Mouse (Mus musculus): ENCODE measurements around the gene Erbb2.

Gene Erbb2

DNA sequence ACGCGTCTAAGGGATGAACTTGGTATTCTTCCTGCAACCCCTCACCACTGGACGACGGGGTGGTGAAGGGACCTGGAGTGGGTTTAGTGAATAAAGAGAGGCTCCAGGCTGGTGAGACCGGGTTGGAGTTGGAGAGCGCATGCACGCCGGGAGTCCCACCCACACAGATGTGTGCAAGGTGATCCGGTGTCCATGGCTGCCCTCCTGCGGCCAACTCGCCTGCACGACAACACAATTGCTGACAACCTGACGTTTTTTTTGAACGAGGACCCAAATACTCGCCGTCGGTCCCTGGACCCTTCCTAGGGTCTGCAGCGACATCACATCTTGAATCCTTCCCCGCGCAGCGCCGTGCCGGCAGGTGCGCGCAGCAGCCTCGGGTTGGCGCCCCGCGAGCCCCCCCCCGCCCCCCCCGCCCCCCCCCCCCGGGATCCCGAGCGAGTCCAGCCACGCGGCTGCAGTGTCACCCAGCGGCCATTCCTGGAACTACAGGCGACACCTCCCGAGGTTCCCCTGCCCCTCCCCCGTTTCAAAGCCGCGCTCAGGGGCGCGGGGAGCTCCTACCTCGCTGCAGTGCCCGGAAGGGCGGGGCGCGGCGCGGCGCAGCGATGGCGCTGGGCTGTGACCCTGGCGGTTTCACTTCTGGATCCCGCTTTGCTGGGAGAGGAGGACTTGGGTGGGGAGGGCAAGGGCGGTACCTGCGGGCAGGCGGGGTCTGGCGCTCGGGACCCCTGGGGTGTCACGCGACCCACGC, 45.3 kb downstream of the Erbb2 start:
- DNase-seq (ENCODE audit: extremely low spot score, low read depth, low spot score), result peak; percentile 61

DNA sequence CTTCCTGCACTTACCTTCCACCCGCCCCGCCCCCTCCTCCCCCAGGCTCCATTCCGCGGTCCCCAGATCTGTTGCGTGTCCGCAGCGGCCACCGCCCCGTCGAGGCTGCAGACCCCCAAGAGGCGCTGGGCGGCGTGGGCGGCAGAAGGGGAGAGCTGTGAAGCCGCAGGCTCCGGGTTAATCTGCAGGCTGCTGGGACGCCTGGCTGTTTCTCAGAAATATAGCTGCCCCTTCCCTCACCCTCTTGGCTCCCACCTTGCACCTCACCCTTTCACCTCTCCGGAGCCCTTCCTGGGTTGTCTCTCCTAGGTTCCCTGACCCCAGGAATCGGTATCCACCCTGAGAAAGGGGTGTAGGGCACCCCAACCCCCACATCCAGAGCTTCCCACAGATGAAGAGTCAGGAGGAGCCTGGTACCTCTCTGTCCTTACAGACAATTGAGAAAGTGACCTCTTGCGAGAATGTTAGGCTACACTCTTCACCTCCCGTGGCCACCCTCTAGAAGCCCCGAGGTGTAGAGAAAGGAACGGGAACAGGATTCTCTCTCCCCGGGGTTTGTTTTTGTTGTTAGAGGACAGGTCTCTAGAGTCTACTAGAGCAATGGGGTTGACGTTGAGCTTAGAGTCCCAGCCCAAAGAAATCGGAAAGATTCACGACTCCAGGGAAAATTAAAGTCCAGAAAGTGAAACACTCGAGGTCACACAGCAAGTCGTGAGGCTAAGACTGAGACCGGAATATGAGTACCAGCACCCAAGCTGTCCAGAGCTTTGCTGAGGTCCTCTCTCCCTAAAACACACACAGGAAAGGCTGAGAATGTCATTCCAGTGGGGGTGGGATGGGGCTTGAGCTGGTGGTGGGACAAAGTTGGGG, 46.1 kb downstream of the Erbb2 start:
- no peak for DNase-seq (ENCODE audit: extremely low spot score, low read depth, low spot score)

DNA sequence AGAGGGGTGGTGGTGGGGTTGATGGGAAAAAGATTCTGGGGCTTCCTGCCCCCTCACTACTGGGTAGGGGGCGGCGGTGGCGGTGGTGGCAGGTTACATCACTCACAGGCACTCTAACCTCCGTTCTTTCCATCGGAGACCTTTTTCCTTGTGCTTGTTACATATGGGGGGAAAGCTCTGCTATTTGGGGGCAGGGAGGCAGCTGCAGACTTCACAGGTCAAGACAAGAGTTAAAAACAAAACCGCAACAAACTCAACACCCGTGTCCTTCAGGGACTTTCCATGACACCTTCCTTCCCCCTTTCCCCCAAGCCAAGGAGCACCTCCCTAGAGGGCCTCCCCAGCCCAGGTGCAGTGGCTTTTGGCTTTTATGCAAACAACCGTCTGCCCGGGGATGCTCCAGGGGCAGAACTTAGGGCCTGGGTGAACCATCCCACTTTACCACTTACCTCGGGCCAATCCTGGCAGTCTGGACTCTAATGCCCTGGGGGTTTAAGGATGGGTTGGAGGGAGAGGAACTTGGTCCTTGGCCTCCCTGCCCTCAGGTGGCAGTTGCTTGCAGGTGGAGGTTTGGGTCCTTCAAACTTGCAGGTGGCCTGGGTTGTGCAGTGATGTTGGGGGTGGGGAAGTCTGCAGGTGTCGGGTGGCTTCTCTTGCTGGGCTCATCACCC, 46.9 kb downstream of the Erbb2 start:
- DNase-seq (ENCODE audit: extremely low spot score, low read depth, low spot score), result no peak

DNA sequence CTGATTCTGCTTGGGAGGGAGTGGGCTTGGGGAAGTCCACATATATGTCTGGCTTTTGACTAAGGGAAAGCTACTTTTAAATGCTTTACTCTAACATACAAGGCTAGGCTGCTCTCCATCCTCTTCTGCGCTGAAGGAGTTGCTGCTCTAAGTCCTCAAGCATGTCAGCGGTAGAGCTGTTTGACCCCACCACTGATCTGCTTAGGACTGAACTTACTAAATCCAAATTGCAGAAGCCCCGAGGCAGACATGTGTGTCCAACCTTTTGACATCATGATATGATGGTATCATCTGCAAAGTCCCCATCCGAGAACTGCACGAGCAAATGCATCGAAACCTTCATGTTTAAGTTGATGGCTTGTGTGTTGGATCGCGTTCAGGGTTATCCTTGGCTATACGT, 47.6 kb downstream of the Erbb2 start:
- DNase-seq (ENCODE audit: extremely low spot score, low read depth, low spot score), result no peak

DNA sequence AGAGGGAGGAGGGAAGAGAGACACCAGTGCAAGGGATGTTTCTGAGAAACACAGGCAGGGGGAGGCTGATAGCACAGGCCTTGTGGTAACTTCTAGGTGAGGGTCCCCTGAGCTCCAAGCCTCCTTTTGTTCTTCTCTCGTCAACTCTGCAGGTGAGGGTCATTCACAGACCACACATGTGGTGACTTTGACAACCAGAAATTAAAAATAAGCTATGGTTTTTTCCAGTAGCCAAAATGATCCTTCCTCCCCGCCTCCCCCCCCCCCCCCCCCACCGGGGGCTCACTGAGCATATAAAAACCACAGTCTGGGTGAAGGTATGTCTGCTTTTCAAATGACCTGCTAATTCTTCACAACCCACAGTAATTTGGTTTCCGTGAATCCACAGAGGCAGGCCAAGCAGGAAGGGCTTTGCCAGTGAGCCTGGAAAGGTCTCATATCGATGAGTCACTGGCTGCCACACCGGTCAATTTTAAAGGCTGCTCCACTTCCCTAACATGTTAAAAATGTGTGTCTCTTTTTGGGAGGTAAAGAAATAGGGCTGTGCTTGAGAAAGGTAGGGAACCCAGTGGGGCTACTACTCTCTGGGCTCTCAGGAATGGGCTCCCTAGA, 48.9 kb downstream of the Erbb2 start:
- no peak for DNase-seq (ENCODE audit: extremely low spot score, low read depth, low spot score)

DNA sequence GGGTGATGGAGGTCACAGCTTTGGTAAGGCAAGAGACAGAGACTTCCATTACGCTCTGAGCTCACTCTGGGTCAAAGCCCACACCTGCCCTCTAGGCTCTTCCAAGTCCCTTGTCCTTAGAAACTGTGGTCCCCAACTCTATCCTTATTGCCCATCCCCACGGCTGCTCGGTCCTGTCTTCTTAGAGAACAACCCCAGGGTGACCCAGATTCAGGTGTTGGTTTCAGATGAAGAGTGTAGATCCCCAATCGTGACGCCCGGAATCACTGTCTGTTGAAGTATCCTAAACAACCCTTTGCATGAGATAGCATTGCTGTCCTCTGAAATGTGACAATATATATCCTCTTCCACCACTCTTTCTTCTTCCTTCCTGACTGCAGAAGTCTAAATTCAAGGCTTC, 50.0 kb downstream of the Erbb2 start:
- no peak for DNase-seq (ENCODE audit: extremely low spot score, low read depth, low spot score)

DNA sequence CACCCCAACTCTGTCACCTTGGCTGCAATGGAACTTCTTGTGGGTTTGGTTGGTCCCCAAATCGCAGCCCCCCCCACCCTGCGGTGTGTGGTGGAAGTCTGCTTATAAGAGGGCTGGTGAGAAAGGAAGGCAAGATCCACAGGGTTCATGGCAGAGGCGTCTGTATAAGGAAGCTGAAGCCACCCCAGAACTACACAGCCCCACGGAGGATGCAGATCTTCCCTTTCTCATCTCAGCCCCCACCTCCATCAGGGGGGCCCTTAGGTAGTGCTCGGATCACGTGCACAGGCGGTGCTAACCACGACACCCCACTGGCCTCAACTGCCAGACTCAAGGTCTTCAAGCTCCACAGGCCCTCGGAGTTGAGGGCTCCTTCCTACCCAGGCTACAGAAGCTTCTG, 51.6 kb downstream of the Erbb2 start:
- no peak for DNase-seq (ENCODE audit: extremely low spot score, low read depth, low spot score)

DNA sequence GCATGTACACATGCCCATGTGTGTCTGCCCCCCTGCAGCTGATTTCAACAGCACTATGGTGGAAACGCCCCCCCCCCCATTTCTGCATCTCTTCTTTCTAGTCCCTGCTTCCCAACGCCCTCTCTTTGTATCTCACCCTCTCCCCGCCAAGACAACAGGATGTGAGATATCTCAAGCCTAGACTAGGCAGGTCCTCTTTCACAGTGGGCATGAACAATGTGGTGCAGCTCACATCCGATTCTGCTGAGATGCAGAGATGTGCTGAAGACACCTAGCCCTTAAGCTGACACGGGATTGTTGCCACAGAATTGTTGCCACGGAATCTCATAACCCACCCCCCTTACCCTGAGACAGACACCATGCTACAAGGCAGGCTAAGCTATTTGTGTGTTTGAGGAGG, 52.2 kb downstream of the Erbb2 start:
- DNase-seq (ENCODE audit: extremely low spot score, low read depth, low spot score), result no peak

DNA sequence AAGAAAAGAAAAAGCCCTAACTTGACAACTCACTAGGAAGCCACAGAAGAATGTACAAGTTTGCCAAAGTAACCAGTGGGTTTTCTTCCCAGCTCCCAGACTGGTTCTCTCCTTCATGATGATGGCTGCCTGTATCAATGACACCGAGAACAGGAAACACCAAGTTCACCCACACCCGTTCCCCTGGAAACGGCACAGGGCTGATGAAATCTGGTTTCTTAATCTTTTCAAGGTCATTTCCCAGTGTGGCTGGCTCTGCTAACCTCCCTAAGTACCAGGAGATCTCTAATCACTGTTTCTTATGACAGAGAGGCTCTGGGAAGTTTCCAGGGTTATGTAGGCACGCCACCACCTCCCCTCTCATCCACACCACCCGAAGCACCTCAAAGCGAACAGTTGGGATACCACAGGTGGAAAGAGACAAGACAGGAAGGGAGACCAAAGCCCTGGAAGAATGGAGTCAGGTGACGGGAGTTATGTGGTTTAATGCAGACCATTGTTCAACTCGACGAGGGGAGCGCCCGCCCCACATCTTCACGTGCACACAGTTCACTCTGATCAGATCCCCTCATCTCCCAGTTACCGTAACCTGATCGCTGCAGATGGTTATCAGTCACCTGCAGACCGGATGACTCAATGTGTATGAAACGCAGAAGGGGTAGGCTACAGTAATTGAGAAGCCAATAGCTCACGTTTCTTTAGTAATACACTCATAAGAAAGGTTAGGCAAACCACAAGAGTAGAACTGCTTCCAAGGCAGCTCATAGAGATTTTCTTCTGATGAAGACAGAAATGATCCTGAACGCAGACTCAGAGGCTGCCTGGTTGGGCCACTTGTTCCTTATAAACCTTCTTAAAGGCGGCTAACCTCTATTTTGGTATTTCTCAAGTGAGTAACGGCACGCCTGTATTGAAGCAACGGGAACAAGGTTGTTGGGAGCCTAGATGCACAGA, 57.8 kb downstream of the Erbb2 start:
- DNase-seq (ENCODE audit: extremely low spot score, low read depth, low spot score), result no peak

DNA sequence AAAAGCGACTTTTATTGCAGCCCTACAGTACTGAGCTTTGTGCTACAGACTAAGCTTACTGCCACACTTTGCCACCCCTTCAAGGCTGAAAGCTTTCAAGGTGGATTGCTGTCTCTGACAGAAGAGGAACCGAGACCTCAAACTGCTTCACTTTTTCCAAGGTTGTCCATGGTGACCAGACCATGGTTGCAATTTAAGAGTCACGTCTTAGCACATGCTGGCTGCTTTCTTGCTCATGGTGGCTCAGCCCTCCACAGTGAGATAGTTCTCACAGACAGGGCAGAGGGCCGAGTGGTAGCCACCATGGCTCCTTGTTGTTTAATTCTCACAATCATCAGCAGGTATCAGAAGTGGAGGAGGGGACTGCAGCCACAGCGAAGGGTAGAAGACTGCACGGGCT, 58.5 kb downstream of the Erbb2 start:
- no peak for DNase-seq (ENCODE audit: extremely low spot score, low read depth, low spot score)

DNA sequence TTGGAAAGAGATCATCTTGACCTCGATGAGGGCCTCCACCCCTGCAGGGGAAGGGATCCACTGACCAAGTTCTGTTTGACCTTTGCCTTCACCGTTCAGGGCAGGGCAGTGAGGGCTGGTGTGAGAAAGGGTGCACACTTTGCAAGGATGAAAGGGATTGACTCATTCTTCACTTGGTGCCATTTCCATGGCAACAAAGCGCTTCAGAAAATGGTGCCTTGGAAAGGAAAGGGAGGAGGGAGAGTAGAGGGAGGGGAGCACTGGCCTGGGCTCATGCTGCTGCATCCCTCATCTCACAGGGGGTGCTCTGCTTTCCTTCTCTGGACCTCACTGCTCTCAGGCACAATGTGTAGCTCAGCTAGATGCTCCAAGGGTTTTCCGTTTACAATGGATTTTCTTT, 60.4 kb downstream of the Erbb2 start:
- DNase-seq (ENCODE audit: extremely low spot score, low read depth, low spot score), result no peak

DNA sequence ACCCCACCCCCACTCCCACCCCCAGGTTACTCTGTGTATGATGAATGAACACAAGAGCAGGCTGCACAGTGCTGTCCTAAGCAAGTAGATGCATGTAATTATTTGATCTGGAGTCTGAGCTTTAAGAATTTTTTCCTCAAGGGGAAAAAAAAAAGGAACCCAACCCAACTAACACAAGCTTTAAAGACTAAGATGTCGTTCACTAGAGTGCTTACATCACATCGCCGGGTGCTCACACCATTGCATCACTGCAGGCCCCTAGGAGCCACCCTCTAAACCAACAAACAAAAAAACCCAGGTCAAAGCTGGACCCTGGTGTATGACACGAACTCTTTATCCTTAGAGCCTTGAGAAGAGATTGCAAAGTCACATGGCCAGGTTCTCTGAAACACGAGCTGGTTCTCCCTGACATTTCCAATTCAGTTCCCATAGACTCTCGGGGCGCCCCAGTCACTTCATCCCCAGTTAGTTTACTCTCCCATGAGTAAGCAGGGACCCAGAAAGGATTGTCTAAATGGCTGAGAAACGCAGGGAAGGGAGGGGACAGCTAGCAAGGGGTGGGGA, 61.7 kb downstream of the Erbb2 start:
- DNase-seq (ENCODE audit: extremely low spot score, low read depth, low spot score), result no peak

DNA sequence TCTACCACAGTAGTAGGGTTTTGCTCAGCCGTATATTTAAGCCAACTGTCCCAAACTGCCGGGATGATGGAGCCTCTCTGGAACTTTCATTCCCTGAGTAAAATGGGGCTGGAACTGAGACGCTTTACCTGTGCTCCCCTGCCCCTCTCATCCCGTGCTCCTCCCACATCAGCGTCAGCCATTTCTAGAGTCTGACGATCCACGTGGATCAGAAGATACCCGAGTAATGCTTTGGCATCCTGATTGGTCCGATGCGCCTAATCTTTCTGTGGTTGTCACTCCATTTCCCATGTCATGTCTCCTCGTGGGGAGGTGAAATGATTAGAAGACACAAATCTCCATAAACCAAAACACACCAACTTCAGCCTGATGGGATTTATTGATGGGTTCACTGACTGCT, 62.7 kb downstream of the Erbb2 start:
- DNase-seq (ENCODE audit: extremely low spot score, low read depth, low spot score), result no peak

DNA sequence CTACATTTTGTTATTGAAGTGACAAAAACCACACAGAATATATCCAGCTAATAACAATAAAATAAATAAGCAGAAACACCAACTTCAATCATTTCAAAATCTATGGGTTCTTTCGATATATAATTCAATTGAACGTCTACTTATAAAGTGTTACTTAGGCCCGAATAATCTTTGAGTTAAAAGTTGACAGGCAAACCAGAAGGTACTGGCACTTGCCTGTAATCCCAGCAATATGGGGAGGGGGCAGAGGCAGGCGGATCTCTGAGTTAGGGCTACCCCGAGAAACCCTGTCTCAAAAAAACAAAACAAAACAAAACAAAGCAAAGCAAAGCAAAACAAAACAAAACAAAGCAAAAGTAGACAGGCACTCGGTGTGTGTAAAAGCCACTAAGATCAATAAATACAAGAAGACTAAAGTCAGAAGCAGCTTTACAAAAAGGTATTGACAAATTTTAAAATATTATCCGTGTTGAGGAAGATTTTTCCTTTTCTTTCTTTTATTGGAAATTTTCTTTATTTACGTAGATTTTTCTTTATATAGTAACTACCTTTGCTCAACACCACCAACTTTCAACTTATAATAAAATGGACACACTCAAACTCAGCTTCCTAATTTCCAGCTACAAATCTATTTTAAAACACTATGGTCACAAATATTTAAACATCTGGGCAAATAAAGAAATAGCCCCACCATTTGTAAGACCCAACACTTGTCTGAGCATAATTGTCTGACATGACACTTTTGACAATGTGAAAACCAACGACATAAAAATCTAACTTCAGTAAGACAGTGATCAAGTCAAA, 63.6 kb downstream of the Erbb2 start:
- DNase-seq (ENCODE audit: extremely low spot score, low read depth, low spot score), result no peak

DNA sequence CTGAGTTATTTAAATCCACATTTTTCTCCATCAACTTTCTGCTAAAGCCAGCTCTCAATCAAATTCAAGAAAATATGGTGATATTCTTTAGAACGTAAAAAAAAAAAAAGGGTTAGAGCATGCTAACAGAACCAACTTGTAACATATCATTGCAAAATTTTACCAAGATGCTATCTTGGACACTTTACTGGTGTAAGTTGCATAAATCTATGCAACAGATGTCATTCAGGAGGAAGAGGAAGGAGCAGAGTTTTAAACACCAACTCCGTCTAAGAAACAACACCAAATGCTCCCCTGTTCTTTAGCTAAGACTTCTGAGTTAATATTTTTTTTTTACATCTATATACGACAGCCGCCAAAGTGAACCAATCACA, 64.2 kb downstream of the Erbb2 start:
- DNase-seq (ENCODE audit: extremely low spot score, low read depth, low spot score), result no peak

DNA sequence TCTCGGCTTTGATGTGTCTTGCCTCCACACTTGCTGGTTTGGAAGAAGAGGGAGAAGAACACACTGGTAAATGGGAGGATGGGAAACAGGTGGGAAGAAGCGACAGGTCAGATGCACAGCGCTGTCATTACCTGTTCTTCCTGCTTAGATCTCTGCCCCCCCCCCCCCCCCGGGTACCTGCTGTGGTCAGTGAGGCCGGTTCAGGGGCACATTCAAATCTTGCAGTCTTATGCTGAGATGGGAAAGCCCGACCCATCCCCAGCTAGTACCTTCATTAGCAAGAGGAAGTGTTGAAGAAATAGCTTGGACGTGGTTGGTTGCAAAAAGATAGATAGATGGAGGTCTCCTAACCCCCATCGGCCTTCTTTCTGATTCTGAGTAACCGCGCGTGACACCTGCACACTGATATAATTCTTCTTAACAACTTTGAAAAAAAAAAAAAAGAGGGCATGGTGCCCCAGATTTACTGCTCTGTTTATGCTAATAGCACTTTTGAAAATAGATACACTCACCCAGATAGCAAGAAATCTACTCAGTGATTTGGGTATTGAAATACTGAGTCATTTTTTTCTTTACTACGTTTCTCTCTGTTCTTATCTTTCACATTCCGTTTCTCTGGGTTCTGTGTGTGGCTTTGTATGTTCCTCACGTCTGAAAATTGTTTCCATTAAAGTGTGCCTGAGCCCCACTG, 64.9 kb downstream of the Erbb2 start:
- no peak for DNase-seq (ENCODE audit: extremely low spot score, low read depth, low spot score)

DNA sequence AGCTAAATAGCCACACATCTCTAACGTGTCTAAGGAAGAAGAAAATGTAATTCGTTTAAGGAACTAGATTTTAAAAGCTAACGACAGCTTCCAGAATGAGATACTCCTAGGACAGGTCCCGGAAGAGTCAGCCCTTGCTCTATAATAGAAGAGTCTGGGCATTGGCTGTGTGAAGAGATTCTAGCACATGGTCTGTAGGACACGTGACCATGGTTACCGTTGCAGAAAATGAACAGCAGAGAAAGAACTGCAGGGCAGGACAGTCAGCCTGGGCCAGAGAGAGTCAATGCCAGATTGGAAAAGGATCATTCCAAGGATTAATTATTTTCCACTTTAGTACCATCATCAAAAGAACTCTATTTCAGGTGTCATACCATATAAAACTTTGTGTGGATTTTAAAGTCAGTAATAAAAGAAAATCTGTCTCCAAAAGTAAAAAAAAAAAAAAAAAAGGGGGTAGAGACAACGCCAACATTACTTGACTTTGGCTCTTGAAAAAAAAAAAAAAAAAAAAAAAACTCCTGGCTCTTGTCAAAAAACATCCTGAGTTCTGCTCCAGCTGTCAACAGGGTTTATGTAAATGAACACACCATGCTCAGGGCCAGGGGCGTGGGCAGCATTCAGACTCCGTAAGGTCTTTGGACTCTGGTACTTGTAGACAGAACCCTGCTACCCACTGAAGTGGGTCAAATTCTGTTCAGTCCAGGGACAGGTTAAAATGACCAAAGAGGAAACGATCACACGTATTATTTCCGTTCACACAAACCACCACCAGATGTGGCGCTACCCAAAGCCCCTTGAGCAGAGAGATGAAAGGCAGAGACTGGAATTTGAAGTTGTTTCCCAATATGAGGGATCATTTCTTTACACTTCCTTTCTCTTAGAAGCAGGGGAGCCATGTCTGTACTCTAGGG, 67.0 kb downstream of the Erbb2 start:
- DNase-seq (ENCODE audit: extremely low spot score, low read depth, low spot score), result no peak

All from hindlimb bud, embryonic 11.5 days (tissue).